Mouse (Mus musculus): Measurements from ENCODE around the gene Fnip2.
"Not testable (repeated sequence)": the region's sequence is repeated elsewhere in the genome, so short reads cannot be mapped to it uniquely, and the experiment has no call there.

Gene Fnip2

GRCm38 (mm10) chr3:79567703-79568362 lies at the start of gene Fnip2:
TSS of gene Fnip2 (minus strand) at chr3:79567796.
- peak; percentile 68 to 77 for DNase-seq

GRCm38 (mm10) chr3:79609886-79610285 lies 42.3 kb upstream of the Fnip2 start:
- DNase-seq, result no peak

GRCm38 (mm10) chr3:79595468-79595867 lies 27.9 kb upstream of the Fnip2 start:
- no peak for DNase-seq

GRCm38 (mm10) chr3:79591793-79592471 lies 24.3 kb upstream of the Fnip2 start:
- no peak for DNase-seq

GRCm38 (mm10) chr3:79590863-79591792 lies 23.5 kb upstream of the Fnip2 start, which contains the start of gene Ppid:
TSS of gene Ppid (plus strand) at chr3:79591342.
- DNase-seq, result peak; percentile 56 to 61

GRCm38 (mm10) chr3:79589671-79590070 lies 22.1 kb upstream of the Fnip2 start:
- DNase-seq, result no peak

GRCm38 (mm10) chr3:79586804-79587203 lies 19.2 kb upstream of the Fnip2 start:
- peak; percentile 60 to 68 for DNase-seq

- DNase-seq, result no peak
Observed at GRCm38 (mm10) chr3:79579891-79580575, 12.4 kb upstream of the Fnip2 start.

GRCm38 (mm10) chr3:79578164-79578563 lies 10.6 kb upstream of the Fnip2 start:
- DNase-seq, result no peak

GRCm38 (mm10) chr3:79577606-79578005 lies 10.0 kb upstream of the Fnip2 start:
- no peak for DNase-seq

GRCm38 (mm10) chr3:79576865-79577264 lies 9.3 kb upstream of the Fnip2 start:
- no peak for DNase-seq

GRCm38 (mm10) chr3:79576468-79576816 lies 8.8 kb upstream of the Fnip2 start:
- DNase-seq, result no peak

- no peak for DNase-seq
Observed at GRCm38 (mm10) chr3:79575576-79576467, 8.2 kb upstream of the Fnip2 start.

- no peak for DNase-seq
Observed at GRCm38 (mm10) chr3:79574336-79574735, 6.7 kb upstream of the Fnip2 start.

GRCm38 (mm10) chr3:79573376-79573775 lies 5.8 kb upstream of the Fnip2 start:
- not testable (repeated sequence) for DNase-seq

- no peak for DNase-seq
Observed at GRCm38 (mm10) chr3:79572399-79572798, 4.8 kb upstream of the Fnip2 start.

- no peak for DNase-seq
Observed at GRCm38 (mm10) chr3:79569351-79569681, 1.7 kb upstream of the Fnip2 start.

- DNase-seq, result no peak
Observed at GRCm38 (mm10) chr3:79568629-79569350, 1.2 kb upstream of the Fnip2 start.

- DNase-seq, result peak; percentile 30 to 39
Observed at GRCm38 (mm10) chr3:79566716-79567691, 592 bp downstream of the Fnip2 start.

Measured in thymus, adult 18-20 months (tissue).